In the genomic region with DNA sequence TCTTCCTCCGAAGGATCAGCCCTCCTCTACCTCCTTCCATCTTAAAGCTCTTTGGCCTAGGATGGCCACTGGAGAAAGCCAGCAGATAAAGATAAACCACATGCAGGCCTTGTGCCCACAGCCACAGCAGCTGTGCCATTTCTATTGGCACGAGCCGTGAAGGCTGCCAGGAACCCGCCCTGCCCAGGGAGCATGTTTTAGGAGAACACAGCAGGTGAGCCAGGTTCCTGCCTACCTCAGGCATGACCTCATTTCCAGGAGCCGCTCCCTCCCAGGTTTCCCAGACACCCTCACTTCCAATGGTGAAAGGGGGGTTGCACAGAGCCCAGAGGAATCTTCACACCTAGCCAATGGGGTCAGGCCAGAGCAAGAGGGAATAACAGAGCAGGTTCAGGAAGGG, we compare ENCODE assay signal across 13 mouse cellular contexts. TPM values are rescaled to one million over a fixed set of nuclear protein-coding genes. Genes with fewer than 3 reads are reported as not detected.
DNase-seq lines count a peak whose midpoint lies in the region; ATAC-seq and TF ChIP-seq lines count a peak whose summit lies in the region.
"Had no signal": no experiment of that assay in that cellular context is flagged by ENCODE, and none has a peak within 500 bp of the region (broad histone marks: within the 10 kb centered on the region; RNA-seq: fewer than 3 reads in every experiment).

No protein-coding gene starts in this region.

- no peak overlapping the region for H3K4me3 ChIP-seq in hindbrain, embryonic 15.5 days
- no peak overlapping the region for H3K4me3 ChIP-seq in hindbrain, embryonic 13.5 days
- H3K4me3 ChIP-seq in intestine, embryonic 16.5 days (ENCODE audit: low read length), result no peak overlapping the region
- H3K4me3 ChIP-seq in hindbrain, postnatal 0 days (ENCODE audit: low read length), result no peak overlapping the region
- H3K4me3 ChIP-seq: forebrain, embryonic 10.5 days; layer of hippocampus, adult 2 months had no signal

- peaks cover 39% of the 10 kb centered on the region for H3K4me1 ChIP-seq in hindbrain, embryonic 15.5 days (replicated peaks)
- H3K4me1 ChIP-seq in hindbrain, embryonic 13.5 days (replicated peaks), result peaks cover 38% of the 10 kb centered on the region
- peaks cover 66% of the 10 kb centered on the region for H3K4me1 ChIP-seq in intestine, embryonic 16.5 days (ENCODE audit: control insufficient read depth, insufficient read depth, low read length)
- 0 out of 2 replicates have a peak, but pooled peaks cover 5% of the 10 kb centered on the region for H3K4me1 ChIP-seq in hindbrain, postnatal 0 days (ENCODE audit: insufficient read depth, low read length)

- H3K4me2 ChIP-seq in hindbrain, embryonic 15.5 days, result no peak overlapping the region
- H3K4me2 ChIP-seq in hindbrain, embryonic 13.5 days, result no peak overlapping the region; the same call in 1 of the 2 replicates
- peak overlapping the region; percentile 26 for H3K4me2 ChIP-seq in intestine, embryonic 16.5 days (ENCODE audit: low read depth, low read length)
- H3K4me2 ChIP-seq in hindbrain, postnatal 0 days (ENCODE audit: low read depth, low read length), result no peak overlapping the region

- no peaks in the 10 kb centered on the region for H3K36me3 ChIP-seq in hindbrain, embryonic 15.5 days
- H3K36me3 ChIP-seq in hindbrain, embryonic 13.5 days, result no peaks in the 10 kb centered on the region
- no peaks in the 10 kb centered on the region for H3K36me3 ChIP-seq in intestine, embryonic 16.5 days (ENCODE audit: control insufficient read depth, insufficient read depth, low read length)
- H3K36me3 ChIP-seq in hindbrain, postnatal 0 days (ENCODE audit: insufficient read depth, low read length), result no peaks in the 10 kb centered on the region
- H3K36me3 ChIP-seq: forebrain, embryonic 10.5 days had no signal

- ATAC-seq in hindbrain, embryonic 15.5 days (ENCODE audit: low FRiP score, low read depth), result no peak
- no peak for ATAC-seq in hindbrain, embryonic 13.5 days (ENCODE audit: low FRiP score)
- no peak for ATAC-seq in intestine, embryonic 16.5 days
- ATAC-seq in hindbrain, postnatal 0 days, result no peak

- H3K27me3 ChIP-seq in hindbrain, embryonic 15.5 days, result peaks cover 3% of the 10 kb centered on the region; the same call in 1 of the 2 replicates
- H3K27me3 ChIP-seq in hindbrain, embryonic 13.5 days, result peaks cover 45% of the 10 kb centered on the region
- H3K27me3 ChIP-seq in intestine, embryonic 16.5 days (replicated peaks; ENCODE audit: control insufficient read depth, insufficient read depth, low read length), result no peaks in the 10 kb centered on the region
- H3K27me3 ChIP-seq in hindbrain, postnatal 0 days (ENCODE audit: insufficient read depth, low read length), result no peaks in the 10 kb centered on the region

- DNase-seq in cerebellum, adult 11 months, result peak; percentile 83
- peak; percentile 55 to 80 for DNase-seq in lung, postnatal 4 days
- DNase-seq in left cerebral cortex, postnatal 4 days, result no peak
- no peak for DNase-seq in hindbrain, postnatal 0 days (ENCODE audit: low spot score)

- no peak for TF ChIP-seq CTCF in hindbrain, postnatal 0 days (IDR thresholded peaks at IDR 0.05; ENCODE audit: low read depth)

- H3K9ac ChIP-seq in hindbrain, embryonic 15.5 days, result 0 out of 2 replicates have a peak overlapping the region, but pooled peaks have one; percentile 3
- H3K9ac ChIP-seq in hindbrain, embryonic 13.5 days, result no peak overlapping the region
- H3K9ac ChIP-seq in intestine, embryonic 16.5 days (ENCODE audit: low read depth, low read length), result no peak overlapping the region
- H3K9ac ChIP-seq in hindbrain, postnatal 0 days (replicated peaks; ENCODE audit: low read length), result no peak overlapping the region

- intact Hi-C loops in left cerebral cortex, postnatal 4 days (cut with DNase I), result no loop called here

- no peak overlapping the region for H3K27ac ChIP-seq in hindbrain, embryonic 15.5 days (replicated peaks)
- H3K27ac ChIP-seq in hindbrain, embryonic 13.5 days, result no peak overlapping the region
- 0 out of 2 replicates have a peak overlapping the region, but pooled peaks have one; percentile 8 for H3K27ac ChIP-seq in intestine, embryonic 16.5 days (ENCODE audit: low read length)
- H3K27ac ChIP-seq in hindbrain, postnatal 0 days, result no peak overlapping the region
- H3K27ac ChIP-seq: forebrain, embryonic 10.5 days; layer of hippocampus, adult 2 months had no signal

- 66% methylated on average over 5 of the region's 5 CpGs for whole genome bisulfite sequencing in hindbrain, embryonic 15.5 days
- WGBS in hindbrain, embryonic 13.5 days, result 81% methylated on average over 5 of the region's 5 CpGs
- 59% methylated on average over 5 of the region's 5 CpGs for WGBS in intestine, embryonic 16.5 days
- WGBS in hindbrain, postnatal 0 days, result 56% methylated on average over 5 of the region's 5 CpGs

- H3K9me3 ChIP-seq in hindbrain, embryonic 15.5 days, result no peaks in the 10 kb centered on the region
- no peaks in the 10 kb centered on the region for H3K9me3 ChIP-seq in hindbrain, embryonic 13.5 days
- H3K9me3 ChIP-seq in intestine, embryonic 16.5 days (ENCODE audit: control insufficient read depth, low read length), result no peaks in the 10 kb centered on the region
- no peaks in the 10 kb centered on the region for H3K9me3 ChIP-seq in hindbrain, postnatal 0 days (ENCODE audit: low read length)
- H3K9me3 ChIP-seq: forebrain, embryonic 10.5 days had no signal

RNA-seq across cellular contexts. Expression of a gene that starts 3.8 kb away (rescaled TPM):
- 17.9 and 19.8 TPM in 2 replicates for polyA plus RNA-seq in hindbrain, embryonic 15.5 days (2015; fragmentation: Nextera tagmentation; extraction: Ambion mirVana)
- polyA plus RNA-seq in hindbrain, embryonic 13.5 days (2015; fragmentation: Nextera tagmentation; extraction: Ambion mirVana), result 10.3 and 11.4 TPM in 2 replicates
- polyA plus RNA-seq in intestine, embryonic 16.5 days (2015; fragmentation: Nextera tagmentation; extraction: Ambion mirVana), result 35.7 and 39.9 TPM in 2 replicates
- 10 to 100 TPM; 20.3 to 20.5 TPM for total RNA-seq in left cerebral cortex, postnatal 4 days (2021)
- total RNA-seq in hindbrain, postnatal 0 days (2014; rRNA removed), result 55.4 and 68.8 TPM in 2 replicates
- polyA plus RNA-seq in hindbrain, postnatal 0 days (2015; fragmentation: Nextera tagmentation; extraction: Ambion mirVana), result 13.2 and 14.4 TPM in 2 replicates
- total RNA-seq: granulocyte monocyte progenitor cell, adult 5-6 weeks had no signal

RNA-seq across cellular contexts. Expression of a gene that starts 31.6 kb away (rescaled TPM):
- 26.2 and 33.4 TPM in 2 replicates for polyA plus RNA-seq in hindbrain, embryonic 15.5 days (2015; fragmentation: Nextera tagmentation; extraction: Ambion mirVana)
- polyA plus RNA-seq in hindbrain, embryonic 13.5 days (2015; fragmentation: Nextera tagmentation; extraction: Ambion mirVana), result 24.2 and 25.5 TPM in 2 replicates
- polyA plus RNA-seq in intestine, embryonic 16.5 days (2015; fragmentation: Nextera tagmentation; extraction: Ambion mirVana), result 42.2 and 48.2 TPM in 2 replicates
- total RNA-seq in left cerebral cortex, postnatal 4 days (2021), result 10 to 100 TPM; 21.4 to 22.2 TPM
- 25.0 and 32.0 TPM in 2 replicates for total RNA-seq in hindbrain, postnatal 0 days (2014; rRNA removed)
- polyA plus RNA-seq in hindbrain, postnatal 0 days (2015; fragmentation: Nextera tagmentation; extraction: Ambion mirVana), result 46.8 and 49.0 TPM in 2 replicates

RNA-seq across cellular contexts. Expression of a gene that starts 47.1 kb away (rescaled TPM):
- polyA plus RNA-seq in hindbrain, embryonic 15.5 days (2015; fragmentation: Nextera tagmentation; extraction: Ambion mirVana), result 0.19 and 0.54 TPM in 2 replicates
- polyA plus RNA-seq in hindbrain, embryonic 13.5 days (2015; fragmentation: Nextera tagmentation; extraction: Ambion mirVana), result 0.44 and 0.49 TPM in 2 replicates
- polyA plus RNA-seq in intestine, embryonic 16.5 days (2015; fragmentation: Nextera tagmentation; extraction: Ambion mirVana), result 0.64 and 0.71 TPM in 2 replicates
- total RNA-seq in left cerebral cortex, postnatal 4 days (2021), result not detected
- total RNA-seq in hindbrain, postnatal 0 days (2014; rRNA removed), result 0.18 and 0.37 TPM in 2 replicates
- 0.23 and 0.28 TPM in 2 replicates for polyA plus RNA-seq in hindbrain, postnatal 0 days (2015; fragmentation: Nextera tagmentation; extraction: Ambion mirVana)
- total RNA-seq: adrenal gland, adult 18-20 months; granulocyte monocyte progenitor cell, adult 5-6 weeks; layer of hippocampus, adult 2 months; liver, adult 2 months had no signal
- polyA plus RNA-seq: cortical plate, adult 2 months; liver, adult 2 months had no signal

Comparison
In these comparisons a context has a peak if more than half of its experiments do, and no peak if none do; other contexts are left out.
1. DNase-seq: peak in cerebellum, adult 11 months (single experiment) and lung, postnatal 4 days (2 of 2); none in left cerebral cortex, postnatal 4 days (single experiment) and hindbrain, postnatal 0 days (single experiment).